Mouse (Mus musculus): ENCODE data around the gene Pnldc1. TPM values are rescaled to one million over a fixed set of nuclear protein-coding genes. Genes with fewer than 3 reads are reported as not detected.

Pnldc1 gene
- polyA plus RNA-seq, 1 experiment from 2014 or later = 2.9 TPM

DNA sequence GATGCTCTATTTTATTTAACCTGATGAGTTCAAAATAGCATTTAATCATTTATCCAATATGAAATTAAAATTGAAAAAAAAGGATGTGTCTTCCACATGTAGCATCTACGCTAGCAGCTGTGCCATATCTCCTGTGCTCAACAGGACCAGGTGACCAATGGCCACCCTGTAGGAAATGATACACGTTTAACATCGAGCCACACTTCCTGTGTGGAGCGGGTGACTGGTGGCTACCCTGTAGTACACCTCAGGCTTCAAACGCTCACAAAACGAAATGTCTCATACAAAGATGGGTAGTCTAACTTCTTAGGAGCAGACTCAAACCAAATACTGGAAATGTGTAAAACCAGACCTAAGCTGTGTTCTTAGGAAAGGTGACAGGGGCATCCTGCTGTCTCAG is 66.2 kb downstream of the Pnldc1 start:
- Histone ChIP-seq H3K4me2 (ENCODE audit: low read depth) (no peak overlapping the region), H3K27me3 (ENCODE audit: control insufficient read depth, insufficient read depth, low read length) (no peaks in the 10 kb centered on the region), H3K9ac (ENCODE audit: low read length) (no peak overlapping the region), H3K4me1 (ENCODE audit: control insufficient read depth, insufficient read depth, low read length) (no peaks in the 10 kb centered on the region), H3K27ac (ENCODE audit: low read depth, low read length) (no peak overlapping the region), H3K36me3 (ENCODE audit: control insufficient read depth, insufficient read depth, low read length) (no peaks in the 10 kb centered on the region), H3K4me3 (ENCODE audit: low read depth, low read length) (no peak overlapping the region), H3K9me3 (ENCODE audit: control insufficient read depth, low read length) (no peaks in the 10 kb centered on the region)
- ATAC-seq (ENCODE audit: insufficient read depth, low FRiP score, low TSS enrichment) (no peak), DNase-seq (ENCODE audit: low spot score) (no peak)
- WGBS = 75% methylated on average over 6 of the region's 6 CpGs

GRCm38 (mm10) chr17:12839475-12840267 is 70.4 kb downstream of the Pnldc1 start:
- Histone ChIP-seq H3K9me3 (ENCODE audit: control insufficient read depth, low read length) (no peaks in the 10 kb centered on the region), H3K27ac (ENCODE audit: low read depth, low read length) (no peak overlapping the region), H3K9ac (ENCODE audit: low read length) (no peak overlapping the region), H3K27me3 (ENCODE audit: control insufficient read depth, insufficient read depth, low read length) (no peaks in the 10 kb centered on the region), H3K4me3 (ENCODE audit: low read depth, low read length) (no peak overlapping the region), H3K4me1 (ENCODE audit: control insufficient read depth, insufficient read depth, low read length) (no peaks in the 10 kb centered on the region), H3K36me3 (ENCODE audit: control insufficient read depth, insufficient read depth, low read length) (no peaks in the 10 kb centered on the region), H3K4me2 (ENCODE audit: low read depth) (no peak overlapping the region)
- 68% methylated on average over 10 of the region's 10 CpGs for WGBS
- DNase-seq (ENCODE audit: low spot score) (no peak), ATAC-seq (ENCODE audit: insufficient read depth, low FRiP score, low TSS enrichment) (no peak)

Small RNAs within 50 kb of the gene (microRNA-seq; reads per million reads assigned to microRNA genes)
- gene Gm24085 = not detected

Other genes starting within 250 kb of the Pnldc1 start
- not detected in 2 replicates for gene Slc22a1, start 234.4 kb downstream of the Pnldc1 start, polyA plus RNA-seq (2014; fragmentation: Nextera tagmentation; extraction: Ambion mirVana)
- gene Igf2r, start 140.6 kb downstream of the Pnldc1 start, polyA plus RNA-seq (2014; fragmentation: Nextera tagmentation; extraction: Ambion mirVana) = 24.1 and 24.4 TPM in 2 replicates
- gene Mas1, start 42.1 kb downstream of the Pnldc1 start, polyA plus RNA-seq (2014; fragmentation: Nextera tagmentation; extraction: Ambion mirVana) = 0.19 and 0.28 TPM in 2 replicates
- not detected in 2 replicates for gene Mrgprh, start 34.2 kb downstream of the Pnldc1 start, polyA plus RNA-seq (2014; fragmentation: Nextera tagmentation; extraction: Ambion mirVana)
- gene Tcp1, start 5.5 kb upstream of the Pnldc1 start, polyA plus RNA-seq (2014; fragmentation: Nextera tagmentation; extraction: Ambion mirVana) = 530 and 560 TPM in 2 replicates
- gene Mrpl18, start 6.1 kb upstream of the Pnldc1 start, polyA plus RNA-seq (2014; fragmentation: Nextera tagmentation; extraction: Ambion mirVana) = 159 TPM in 2 replicates
- gene Acat3, start 30.4 kb upstream of the Pnldc1 start, polyA plus RNA-seq (2014; fragmentation: Nextera tagmentation; extraction: Ambion mirVana) = 0.42 and 1.0 TPM in 2 replicates
- gene Acat2, start 50.5 kb upstream of the Pnldc1 start, polyA plus RNA-seq (2014; fragmentation: Nextera tagmentation; extraction: Ambion mirVana) = 332 and 361 TPM in 2 replicates
- 137 and 141 TPM in 2 replicates for gene Wtap, start 83.9 kb upstream of the Pnldc1 start, polyA plus RNA-seq (2014; fragmentation: Nextera tagmentation; extraction: Ambion mirVana)
- 114 and 116 TPM in 2 replicates for gene Sod2, start 96.6 kb upstream of the Pnldc1 start, polyA plus RNA-seq (2014; fragmentation: Nextera tagmentation; extraction: Ambion mirVana)
- not detected in 2 replicates for gene Gpr31b, start 142.1 kb upstream of the Pnldc1 start, polyA plus RNA-seq (2014; fragmentation: Nextera tagmentation; extraction: Ambion mirVana)
- gene Tcp10b, start 150.9 kb upstream of the Pnldc1 start, polyA plus RNA-seq (2014; fragmentation: Nextera tagmentation; extraction: Ambion mirVana) = 0.16 TPM in 1 of 2 replicates, not detected in the other
- not detected in 2 replicates for gene Unc93a, start 221.6 kb upstream of the Pnldc1 start, polyA plus RNA-seq (2014; fragmentation: Nextera tagmentation; extraction: Ambion mirVana)

Data from neural tube, embryonic 11.5 days (tissue).